Mouse (Mus musculus) neural tube, embryonic 13.5 days (tissue): ENCODE data around the gene Gm20388. TPM values are rescaled to one million over a fixed set of nuclear protein-coding genes. Genes with fewer than 3 reads are reported as not detected.

ENCODE experiments used
- ATAC-seq: fragments of 200-750 bp; cut with Nextera tagmentation; 2 replicates; pipeline ENCODE4 v1.8.0; 2017; ENCODE audit warnings: low read depth, mild to moderate bottlenecking, moderate TSS enrichment, moderate library complexity
- H3K27ac ChIP-seq: fragments of 300-500 bp; sonication (generic); replicated peaks from 2 replicates; pipeline ENCODE4 v1.5.1; 2015; ENCODE audit warnings: moderate library complexity, mild to moderate bottlenecking, inconsistent platforms
- H3K27me3 ChIP-seq: fragments of 300-500 bp; sonication (generic); 2 replicates; pipeline ENCODE4 v1.6.1; 2015; ENCODE audit warnings: mild to moderate bottlenecking, inconsistent platforms
- H3K36me3 ChIP-seq: fragments of 300-500 bp; sonication (generic); 2 replicates; pipeline ENCODE4 v1.6.1; 2015; ENCODE audit warnings: mild to moderate bottlenecking, inconsistent platforms
- H3K4me1 ChIP-seq: fragments of 300-500 bp; sonication (generic); replicated peaks from 2 replicates; pipeline ENCODE4 v1.6.1; 2015; ENCODE audit warnings: inconsistent platforms
- H3K4me2 ChIP-seq: fragments of 300-500 bp; sonication (generic); 2 replicates; pipeline ENCODE4 v1.6.1; 2015; ENCODE audit warnings: inconsistent platforms, mild to moderate bottlenecking, moderate library complexity
- H3K4me3 ChIP-seq: fragments of 300-500 bp; sonication (generic); 2 replicates; pipeline ENCODE4 v1.5.1; 2015; ENCODE audit warnings: mild to moderate bottlenecking, inconsistent platforms
- H3K9ac ChIP-seq: fragments of 300-500 bp; sonication (generic); 2 replicates; pipeline ENCODE4 v1.6.1; 2015; ENCODE audit warnings: moderate library complexity, mild to moderate bottlenecking, inconsistent platforms
- H3K9me3 ChIP-seq: fragments of 300-500 bp; sonication (generic); 2 replicates; pipeline ENCODE4 v1.6.1; 2016; ENCODE audit warnings: inconsistent platforms
- WGBS: fragments of 180-500 bp; shearing (Covaris S2); methylation state at CpG from one replicate; pipeline ENCODE4 v1.1.7; 2015; 5-methylcytosine and 5-hydroxymethylcytosine counted together
- polyA plus RNA-seq: library from polyadenylated mRNA; unstranded; fragments of >200 nt; fragmentation: Nextera tagmentation; extraction: Ambion mirVana; gene quantifications from 2 replicates; pipeline ENCODE4 v1.2.1, GENCODE M21; 2015

Gm20388 gene
- polyA plus RNA-seq, 1 experiment from 2014 or later: 0.27 TPM

DNA sequence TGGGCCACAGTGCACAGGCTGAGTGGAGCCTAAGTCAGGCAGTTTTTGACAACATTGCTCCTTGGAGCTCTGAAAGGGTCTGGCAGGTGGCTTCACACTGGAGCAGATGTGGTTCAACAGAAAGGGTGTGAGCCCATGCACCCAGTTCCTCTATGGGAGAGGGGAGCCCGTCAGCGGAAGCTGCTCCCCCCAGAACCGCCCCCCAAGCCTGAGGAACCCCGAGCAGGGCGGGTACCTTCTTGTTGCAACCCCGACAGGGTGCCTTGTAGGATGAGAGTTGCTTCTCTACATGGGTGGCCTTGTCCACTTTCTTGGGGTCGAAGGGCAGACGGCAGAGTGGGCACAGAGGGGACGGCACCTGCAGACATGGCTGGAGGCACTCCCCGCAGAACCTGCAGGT lies 2559.3 kb downstream of the Gm20388 start:
- Histone ChIP-seq H3K9ac (no peak overlapping the region), H3K36me3 (peaks cover 74% of the 10 kb centered on the region), H3K4me1 (peaks cover 13% of the 10 kb centered on the region), H3K4me3 (no peak overlapping the region), H3K27ac (no peak overlapping the region), H3K4me2 (no peak overlapping the region), H3K9me3 (no peaks in the 10 kb centered on the region), H3K27me3 (no peaks in the 10 kb centered on the region)
- no peak for ATAC-seq
- 87% methylated on average over 10 of the region's 10 CpGs for WGBS

DNA sequence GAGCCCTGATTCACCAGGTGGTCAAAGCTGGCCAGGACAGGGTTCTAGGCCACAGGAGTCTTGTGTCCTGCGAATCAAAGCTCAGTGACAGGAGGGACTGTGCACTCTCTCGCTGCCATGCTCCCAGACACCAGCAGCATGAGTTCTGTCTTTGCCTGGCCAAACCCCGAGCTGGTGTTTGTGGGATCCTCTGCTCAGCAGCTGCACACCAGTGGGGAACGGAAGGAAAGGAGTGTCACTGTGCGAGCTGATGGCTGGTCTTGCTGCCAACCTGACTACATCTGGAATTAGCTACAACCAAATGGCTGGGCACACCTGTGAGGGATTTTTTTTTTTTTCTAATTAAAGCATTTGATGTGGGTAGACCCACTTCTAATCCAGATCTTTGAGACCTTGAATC lies 2560.1 kb downstream of the Gm20388 start:
- no peak overlapping the region for H3K9ac ChIP-seq
- H3K27me3 ChIP-seq: no peaks in the 10 kb centered on the region
- 88% methylated on average over 5 of the region's 5 CpGs for WGBS
- no peaks in the 10 kb centered on the region for H3K9me3 ChIP-seq
- peaks cover 67% of the 10 kb centered on the region for H3K36me3 ChIP-seq
- no peak overlapping the region for H3K4me3 ChIP-seq
- H3K4me2 ChIP-seq: no peak overlapping the region
- no peak overlapping the region for H3K27ac ChIP-seq
- H3K4me1 ChIP-seq: peaks cover 17% of the 10 kb centered on the region
- no peak for ATAC-seq

DNA sequence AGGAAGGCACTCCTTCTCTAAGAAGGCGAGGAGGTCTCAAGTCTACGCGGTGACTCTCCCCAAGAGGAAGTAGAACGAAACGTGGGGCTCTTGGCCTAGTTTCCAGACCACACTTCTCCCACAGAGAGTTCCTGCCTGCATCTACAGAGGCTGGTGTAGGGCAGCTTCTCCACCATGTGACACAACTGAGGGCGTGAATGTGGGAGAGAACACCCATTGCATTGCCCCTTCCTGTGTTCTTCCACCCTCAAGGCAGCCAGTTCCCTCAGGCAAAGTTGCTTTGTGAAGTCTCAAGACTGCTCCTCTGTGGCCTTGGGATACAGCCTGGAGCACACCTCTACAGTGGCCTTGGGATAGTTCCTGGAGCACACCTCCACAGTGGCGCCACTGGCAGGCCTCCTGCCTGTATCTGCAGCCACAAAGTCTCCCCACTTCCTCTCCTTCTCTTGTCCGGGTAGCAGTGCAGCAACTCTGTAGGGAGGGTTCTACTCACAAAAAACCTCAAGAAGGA lies 2563.3 kb downstream of the Gm20388 start:
- 91% methylated on average over 8 of the region's 8 CpGs for WGBS
- no peak for ATAC-seq
- Histone ChIP-seq H3K9me3 (no peaks in the 10 kb centered on the region), H3K4me2 (no peak overlapping the region), H3K4me3 (no peak overlapping the region), H3K4me1 (peaks cover 30% of the 10 kb centered on the region), H3K36me3 (peaks cover 49% of the 10 kb centered on the region), H3K9ac (no peak overlapping the region), H3K27me3 (no peaks in the 10 kb centered on the region), H3K27ac (no peak overlapping the region)

DNA sequence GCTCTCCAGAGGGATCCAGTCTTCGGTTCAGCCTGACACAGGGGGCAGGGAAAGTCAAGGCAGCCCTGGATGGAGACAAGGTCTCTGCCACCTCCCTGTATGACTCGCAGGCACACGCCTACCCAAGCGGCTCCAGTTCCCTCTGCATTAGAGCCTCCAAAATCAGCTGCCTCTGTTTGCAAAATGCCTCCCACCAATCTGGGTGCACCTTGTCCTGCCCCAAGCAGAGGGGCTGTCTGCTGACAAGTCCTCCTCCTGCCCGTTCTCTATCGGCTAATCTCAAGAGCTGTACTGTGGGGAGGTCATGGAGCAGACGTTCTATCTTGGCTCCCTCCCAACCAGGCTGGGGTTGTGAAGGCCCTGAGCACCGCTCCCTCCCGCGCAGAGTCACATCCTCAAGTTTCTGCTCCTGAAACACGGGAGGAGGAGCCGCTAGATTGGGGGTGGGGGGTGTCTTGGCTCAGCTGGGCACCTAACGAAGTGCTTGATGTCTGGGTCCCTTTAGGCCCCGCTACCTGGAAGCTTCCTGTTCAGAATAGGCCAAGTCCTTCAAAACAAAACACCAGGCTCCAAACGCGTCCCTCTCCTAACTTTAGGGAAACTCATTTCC lies 2564.4 kb downstream of the Gm20388 start:
- peak overlapping the region; percentile 87 for H3K27ac ChIP-seq
- peak; percentile 12; the same call in 1 of the 2 replicates for ATAC-seq
- H3K27me3 ChIP-seq: no peaks in the 10 kb centered on the region
- H3K9me3 ChIP-seq: no peaks in the 10 kb centered on the region
- peak overlapping the region; percentile 96 for H3K4me2 ChIP-seq
- H3K9ac ChIP-seq: peak overlapping the region; percentile 95
- H3K36me3 ChIP-seq: peaks cover 50% of the 10 kb centered on the region
- peak overlapping the region; percentile 98 for H3K4me3 ChIP-seq
- WGBS: 13% methylated on average over 16 of the region's 16 CpGs
- H3K4me1 ChIP-seq: peaks cover 30% of the 10 kb centered on the region

DNA sequence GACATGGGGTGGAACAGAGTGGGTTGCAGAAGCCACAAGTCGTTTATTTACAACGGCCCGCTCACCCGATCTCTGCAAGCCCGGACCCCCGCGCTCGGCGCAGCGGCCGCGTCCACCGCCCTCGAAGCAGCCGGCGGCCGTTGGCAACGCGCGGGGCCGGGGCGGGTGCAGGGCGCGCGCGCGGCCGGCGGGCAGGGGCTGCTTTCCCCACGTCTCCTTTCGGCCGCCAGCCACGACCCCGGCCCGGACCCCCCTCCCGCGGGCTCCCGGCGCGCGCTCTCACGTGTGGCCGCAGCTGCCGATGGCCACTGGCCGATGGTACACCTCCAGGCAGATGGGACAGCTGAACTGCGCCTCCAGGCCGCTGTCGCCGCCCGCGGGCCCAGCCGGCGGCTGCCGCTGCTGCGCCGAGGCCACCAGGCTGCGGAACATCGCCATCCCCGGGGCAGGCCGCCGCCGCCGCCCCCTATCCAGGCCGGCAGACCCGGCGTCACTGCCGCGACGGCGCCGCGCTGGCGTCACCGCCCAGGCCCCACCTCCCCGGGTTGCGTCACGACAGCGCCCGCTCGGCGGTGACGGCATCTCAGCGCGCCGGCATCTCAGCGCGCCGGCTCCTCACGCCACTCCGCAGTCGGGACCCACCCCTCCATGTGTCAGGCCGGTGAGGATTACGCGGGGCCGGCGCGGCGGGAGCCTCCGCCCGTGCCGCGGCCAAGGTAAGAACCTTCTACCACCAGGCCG lies 2565.1 kb downstream of the Gm20388 start, which contains the start of the genes Rnf166 and Ctu2:
TSS of gene Rnf166 (minus strand) at position 485 of the 741 bp plus-strand sequence.
TSS of gene Ctu2 (plus strand) at position 564 of the 741 bp plus-strand sequence.
- ATAC-seq: peak; percentile 93
- peak within 1 kb of the TSS; percentile 96 for H3K4me2 ChIP-seq
- H3K9ac ChIP-seq: peak within 1 kb of the TSS; percentile 95
- WGBS: under 1% methylated on average over 97 of the region's 103 CpGs
- peaks cover 53% of the 10 kb centered on the region for H3K36me3 ChIP-seq
- no peaks in the 10 kb centered on the region for H3K27me3 ChIP-seq
- H3K27ac ChIP-seq: peak within 1 kb of the TSS; percentile 87
- H3K4me1 ChIP-seq: peaks cover 30% of the 10 kb centered on the region
- no peaks in the 10 kb centered on the region for H3K9me3 ChIP-seq
- peak within 1 kb of the TSS; percentile 98 for H3K4me3 ChIP-seq

DNA sequence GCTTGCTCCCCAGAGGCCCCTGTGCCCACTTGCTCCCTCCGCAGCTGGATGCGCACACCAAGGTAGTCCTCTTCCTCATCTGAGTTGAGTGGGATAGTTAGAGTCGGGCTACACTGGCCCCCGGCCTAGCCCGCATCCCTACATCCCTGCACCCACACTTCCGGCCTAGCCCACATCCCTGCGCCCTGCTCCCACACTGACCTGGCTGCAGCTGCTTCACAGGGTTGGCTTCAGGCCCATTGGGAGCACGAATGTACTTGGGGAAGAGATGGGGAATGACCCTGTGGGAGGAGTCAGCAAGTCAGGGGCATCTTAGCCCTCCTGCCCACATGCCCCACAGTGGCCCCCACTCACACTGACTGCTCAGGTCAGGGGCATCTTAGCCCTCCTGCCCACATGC lies 2571.8 kb downstream of the Gm20388 start:
- ATAC-seq: no peak
- peaks cover 69% of the 10 kb centered on the region for H3K36me3 ChIP-seq

DNA sequence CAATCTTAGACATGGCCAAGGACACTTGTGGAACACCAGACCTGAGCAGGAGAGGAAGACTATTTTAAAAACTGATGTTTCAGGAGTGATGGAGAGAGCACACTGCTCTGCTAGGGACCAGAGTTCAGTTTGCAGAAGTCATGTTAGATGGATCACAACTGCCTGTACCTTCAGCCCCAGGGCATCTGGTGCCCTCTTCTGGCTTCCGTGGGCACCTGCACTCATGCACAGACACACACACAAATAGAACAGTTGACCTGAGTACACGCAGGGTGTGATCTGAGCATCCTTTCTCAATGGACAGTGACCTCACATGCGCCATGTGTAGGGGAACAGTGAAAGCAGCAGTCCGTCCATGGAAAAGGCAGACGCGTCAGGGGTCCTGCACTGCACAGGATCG lies 2573.2 kb downstream of the Gm20388 start:
- Histone ChIP-seq H3K4me2 (no peak overlapping the region), H3K4me1 (no peaks in the 10 kb centered on the region), H3K36me3 (peaks cover 57% of the 10 kb centered on the region), H3K9ac (no peak overlapping the region), H3K9me3 (no peaks in the 10 kb centered on the region), H3K27ac (no peak overlapping the region), H3K4me3 (no peak overlapping the region), H3K27me3 (no peaks in the 10 kb centered on the region)
- WGBS: 97% methylated on average over 7 of the region's 7 CpGs
- ATAC-seq: no peak

More for the DNA sequence above, 2571.8 kb downstream of the Gm20388 start:
- peaks cover 1% of the 10 kb centered on the region for H3K4me1 ChIP-seq
- H3K9ac ChIP-seq: no peak overlapping the region
- WGBS: 95% methylated on average over 8 of the region's 8 CpGs
- H3K4me2 ChIP-seq: no peak overlapping the region
- no peaks in the 10 kb centered on the region for H3K9me3 ChIP-seq
- H3K27me3 ChIP-seq: no peaks in the 10 kb centered on the region
- H3K4me3 ChIP-seq: no peak overlapping the region
- H3K27ac ChIP-seq: no peak overlapping the region

DNA sequence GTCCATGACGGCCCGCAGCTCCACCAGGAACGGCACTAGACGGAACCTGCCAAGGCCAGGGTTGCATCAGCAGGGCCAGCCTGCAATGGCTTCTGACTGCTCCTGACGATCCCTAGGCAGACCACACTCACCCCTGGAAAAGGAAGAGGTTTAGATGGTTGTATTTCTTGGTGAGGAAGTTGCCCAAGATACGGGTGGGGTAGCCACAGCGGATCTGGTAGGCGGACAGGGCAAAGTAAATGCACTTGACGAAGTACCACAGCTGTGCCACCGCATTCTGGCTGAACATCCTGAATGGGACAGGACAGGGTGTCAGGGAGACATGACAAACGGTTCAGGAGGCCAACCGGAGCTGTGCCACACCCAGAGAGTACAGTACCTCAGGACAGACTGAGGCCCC lies 2574.2 kb downstream of the Gm20388 start:
- no peaks in the 10 kb centered on the region for H3K4me1 ChIP-seq
- H3K4me3 ChIP-seq: no peak overlapping the region
- 93% methylated on average over 12 of the region's 12 CpGs for WGBS
- no peak overlapping the region for H3K4me2 ChIP-seq
- no peak overlapping the region for H3K9ac ChIP-seq
- no peaks in the 10 kb centered on the region for H3K9me3 ChIP-seq
- ATAC-seq: no peak
- no peak overlapping the region for H3K27ac ChIP-seq
- no peaks in the 10 kb centered on the region for H3K27me3 ChIP-seq
- peaks cover 47% of the 10 kb centered on the region for H3K36me3 ChIP-seq

DNA sequence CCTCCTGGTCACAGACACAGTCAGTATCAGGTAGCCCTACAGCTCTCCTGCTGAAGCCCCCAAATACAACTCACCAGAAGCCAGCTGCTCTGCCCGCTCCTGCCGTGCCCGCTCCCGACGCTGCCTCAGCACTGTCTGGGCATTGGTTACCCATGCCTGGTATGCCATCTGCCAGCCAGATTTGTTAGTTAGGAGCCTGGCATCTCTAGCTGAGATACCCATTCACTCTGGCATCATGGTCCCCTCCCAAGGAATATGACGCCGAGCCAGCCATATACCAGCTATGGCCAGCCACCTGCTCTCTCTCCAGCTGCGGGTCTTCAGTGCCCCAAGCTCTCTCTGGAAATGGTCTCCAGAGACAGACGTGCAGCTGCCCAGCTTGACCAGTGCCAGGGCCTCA lies 2577.7 kb downstream of the Gm20388 start:
- Histone ChIP-seq H3K9me3 (no peaks in the 10 kb centered on the region), H3K4me2 (no peak overlapping the region), H3K27ac (no peak overlapping the region), H3K27me3 (no peaks in the 10 kb centered on the region), H3K36me3 (peaks cover 14% of the 10 kb centered on the region), H3K4me3 (no peak overlapping the region), H3K9ac (no peak overlapping the region), H3K4me1 (no peaks in the 10 kb centered on the region)
- WGBS: 87% methylated on average over 9 of the region's 9 CpGs
- no peak for ATAC-seq

DNA sequence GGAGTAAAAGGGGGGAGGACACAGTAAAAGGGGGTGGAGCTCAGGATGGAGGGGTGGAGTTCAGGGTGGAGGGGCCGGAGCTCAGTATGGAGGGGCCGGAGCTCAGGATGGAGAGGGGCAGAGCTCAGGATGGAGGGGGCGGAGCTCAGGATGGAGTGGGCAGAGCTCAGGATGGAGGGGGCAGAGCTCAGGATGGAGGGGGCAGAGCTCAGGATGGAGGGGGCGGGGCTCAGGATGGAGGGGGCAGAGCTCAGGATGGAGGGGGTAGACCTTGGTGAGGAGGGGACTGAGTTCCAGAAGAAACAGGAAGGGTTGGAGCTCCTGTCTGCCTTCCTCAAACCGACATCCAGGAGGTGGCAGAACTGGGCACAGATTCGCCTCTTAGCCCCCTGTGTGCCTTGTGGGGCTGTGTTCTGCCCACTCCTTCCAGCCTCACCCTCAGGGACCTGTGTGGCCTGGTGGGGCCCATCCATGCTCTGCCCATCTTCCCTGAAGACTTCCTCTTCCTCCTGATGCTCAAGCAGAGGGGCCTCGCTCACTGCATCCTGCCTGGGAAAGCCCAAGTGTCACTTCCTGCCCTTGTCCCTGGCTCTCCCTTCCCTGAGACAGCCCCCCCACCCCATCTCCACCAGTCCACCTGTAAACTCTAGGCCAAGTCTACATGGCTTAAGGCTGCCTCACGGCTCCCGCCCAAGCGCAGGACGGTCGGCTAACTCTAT lies 2586.5 kb downstream of the Gm20388 start:
- ATAC-seq: no peak
- no peak overlapping the region for H3K4me3 ChIP-seq
- no peaks in the 10 kb centered on the region for H3K4me1 ChIP-seq
- no peak overlapping the region for H3K4me2 ChIP-seq
- no peaks in the 10 kb centered on the region for H3K36me3 ChIP-seq
- no peak overlapping the region for H3K9ac ChIP-seq
- no peak overlapping the region for H3K27ac ChIP-seq
- H3K27me3 ChIP-seq: no peaks in the 10 kb centered on the region
- no peaks in the 10 kb centered on the region for H3K9me3 ChIP-seq
- WGBS: 83% methylated on average over 11 of the region's 12 CpGs

DNA sequence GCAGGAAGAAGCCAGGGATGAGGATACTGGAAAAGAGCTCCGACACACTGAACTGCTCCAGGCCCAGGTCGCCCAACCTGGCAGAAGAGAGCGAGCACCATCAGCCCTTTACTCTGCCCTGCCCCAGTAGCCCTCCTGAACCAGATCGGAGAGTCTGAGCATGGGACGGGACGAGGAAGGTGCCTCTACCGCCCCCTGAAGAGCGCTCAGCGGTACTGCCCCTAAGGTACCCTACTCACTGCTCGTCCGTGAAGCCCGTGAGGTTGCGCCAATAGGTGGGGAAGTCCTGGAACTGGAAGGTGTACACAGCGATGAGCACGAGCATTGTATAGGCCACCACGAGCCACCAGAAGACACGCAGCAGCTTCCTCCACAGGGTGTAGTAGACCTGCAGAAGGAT lies 2587.3 kb downstream of the Gm20388 start:
- no peak overlapping the region for H3K4me3 ChIP-seq
- no peaks in the 10 kb centered on the region for H3K27me3 ChIP-seq
- no peak for ATAC-seq
- H3K9me3 ChIP-seq: no peaks in the 10 kb centered on the region
- no peak overlapping the region for H3K9ac ChIP-seq
- no peaks in the 10 kb centered on the region for H3K36me3 ChIP-seq
- H3K4me2 ChIP-seq: no peak overlapping the region
- no peaks in the 10 kb centered on the region for H3K4me1 ChIP-seq
- no peak overlapping the region for H3K27ac ChIP-seq
- WGBS: 75% methylated on average over 17 of the region's 17 CpGs

DNA sequence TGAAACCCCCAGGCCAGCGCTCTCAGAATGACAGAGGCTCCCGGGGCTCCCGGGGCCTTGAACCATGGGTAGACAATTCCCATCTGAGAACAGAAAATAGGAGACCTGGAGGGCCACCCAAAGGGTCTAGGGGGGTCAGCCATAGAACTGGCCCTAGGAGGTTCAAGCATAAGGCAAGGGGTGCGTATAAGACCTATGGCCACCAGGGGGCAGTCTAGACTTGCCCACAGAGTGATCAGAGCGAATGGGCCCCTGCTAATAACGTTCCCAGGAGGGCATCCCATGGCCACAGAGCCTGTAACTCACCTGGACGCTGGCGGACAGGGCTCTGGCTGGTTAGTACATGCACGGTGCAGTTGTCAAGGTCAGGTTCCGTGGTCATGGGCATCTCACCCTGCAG lies 2590.2 kb downstream of the Gm20388 start:
- ATAC-seq: peak; percentile 32; the same call in 1 of the 2 replicates
- no peaks in the 10 kb centered on the region; the same call in 1 of the 2 replicates for H3K4me1 ChIP-seq

More for the DNA sequence above, 2590.2 kb downstream of the Gm20388 start:
- WGBS: 35% methylated on average over 10 of the region's 10 CpGs
- Histone ChIP-seq H3K9me3 (no peaks in the 10 kb centered on the region), H3K27me3 (no peaks in the 10 kb centered on the region), H3K36me3 (no peaks in the 10 kb centered on the region), H3K27ac (no peak overlapping the region), H3K9ac (no peak overlapping the region), H3K4me3 (no peak overlapping the region), H3K4me2 (no peak overlapping the region)
